Mouse (Mus musculus) midbrain, postnatal 0 days (tissue): ENCODE results near the gene Trpc4. TPM values are rescaled to one million over a fixed set of nuclear protein-coding genes. Genes with fewer than 3 reads are reported as not detected.

Source experiments
- ATAC-seq: fragments of 200-750 bp; cut with Nextera tagmentation; 2 replicates; pipeline ENCODE4 v1.8.0; 2017; ENCODE audit warnings: moderate number of reproducible peaks, mild to moderate bottlenecking, moderate TSS enrichment, moderate library complexity; ENCODE audit not compliant: low FRiP score
- DNase-seq: peaks from one replicate; pipeline ENCODE4 v3.0.0-alpha.2; 2015; ENCODE audit warnings: low spot score
- H3K27ac ChIP-seq: fragments of 300-500 bp; sonication (generic); 2 replicates; pipeline ENCODE4 v1.5.1; 2014; ENCODE audit warnings: low read depth, mild to moderate bottlenecking, low read length, mixed read lengths
- H3K27me3 ChIP-seq: fragments of 300-500 bp; sonication (generic); 2 replicates; pipeline ENCODE4 v1.6.1; 2014; ENCODE audit warnings: low read length, control low read depth, mixed read lengths; ENCODE audit not compliant: insufficient read depth
- H3K36me3 ChIP-seq: fragments of 300-500 bp; sonication (generic); 2 replicates; pipeline ENCODE4 v1.6.1; 2014; ENCODE audit warnings: low read length, control low read depth, mixed read lengths; ENCODE audit not compliant: insufficient read depth
- H3K4me1 ChIP-seq: fragments of 300-500 bp; sonication (generic); 2 replicates; pipeline ENCODE4 v1.6.1; 2014; ENCODE audit warnings: mild to moderate bottlenecking, control low read depth, antibody characterized with exemption, low read length, mixed read lengths; ENCODE audit not compliant: insufficient read depth
- H3K4me2 ChIP-seq: fragments of 300-500 bp; sonication (generic); 2 replicates; pipeline ENCODE4 v1.6.1; 2014; ENCODE audit warnings: low read depth, mild to moderate bottlenecking, low read length, mixed read lengths; ENCODE audit not compliant: poor library complexity, severe bottlenecking
- H3K4me3 ChIP-seq: fragments of 300-500 bp; sonication (generic); 2 replicates; pipeline ENCODE4 v1.5.1; 2014; ENCODE audit warnings: low read depth, mild to moderate bottlenecking, low read length, moderate library complexity
- H3K9ac ChIP-seq: fragments of 300-500 bp; sonication (generic); replicated peaks from 2 replicates; pipeline ENCODE4 v1.6.1; 2014; ENCODE audit warnings: mild to moderate bottlenecking, low read length, moderate library complexity, mixed read lengths; ENCODE audit not compliant: poor library complexity, severe bottlenecking
- H3K9me3 ChIP-seq: fragments of 300-500 bp; sonication (generic); 2 replicates; pipeline ENCODE4 v1.6.1; 2016; ENCODE audit warnings: low read length, control low read depth
- CTCF ChIP-seq: IDR thresholded peaks from 2 replicates; pipeline ENCODE4 v1.5.1; 2016; ENCODE audit warnings: antibody characterized with exemption, mild to moderate bottlenecking
- WGBS: fragments of 180-500 bp; shearing (Covaris S2); extraction: QIAGEN DNeasy Blood & Tissue Kit; methylation state at CpG from one replicate; pipeline ENCODE4 v1.1.7; 2014; 5-methylcytosine and 5-hydroxymethylcytosine counted together
- polyA plus RNA-seq: library from polyadenylated mRNA; unstranded; fragments of >200 nt; fragmentation: Nextera tagmentation; extraction: Ambion mirVana; gene quantifications from 2 replicates; pipeline ENCODE4 v1.2.1, GENCODE M21; 2015
- total RNA-seq: library from RNA; depleted of rRNA; stranded (reverse); fragments of >200 nt; gene quantifications from 2 replicates; pipeline ENCODE4 v1.2.3, GENCODE M21; 2014; rRNA removed

Trpc4 gene
- total RNA-seq (7.3 and 7.7 TPM in 2 replicates), polyA plus RNA-seq (3.9 TPM in 2 replicates)

DNA sequence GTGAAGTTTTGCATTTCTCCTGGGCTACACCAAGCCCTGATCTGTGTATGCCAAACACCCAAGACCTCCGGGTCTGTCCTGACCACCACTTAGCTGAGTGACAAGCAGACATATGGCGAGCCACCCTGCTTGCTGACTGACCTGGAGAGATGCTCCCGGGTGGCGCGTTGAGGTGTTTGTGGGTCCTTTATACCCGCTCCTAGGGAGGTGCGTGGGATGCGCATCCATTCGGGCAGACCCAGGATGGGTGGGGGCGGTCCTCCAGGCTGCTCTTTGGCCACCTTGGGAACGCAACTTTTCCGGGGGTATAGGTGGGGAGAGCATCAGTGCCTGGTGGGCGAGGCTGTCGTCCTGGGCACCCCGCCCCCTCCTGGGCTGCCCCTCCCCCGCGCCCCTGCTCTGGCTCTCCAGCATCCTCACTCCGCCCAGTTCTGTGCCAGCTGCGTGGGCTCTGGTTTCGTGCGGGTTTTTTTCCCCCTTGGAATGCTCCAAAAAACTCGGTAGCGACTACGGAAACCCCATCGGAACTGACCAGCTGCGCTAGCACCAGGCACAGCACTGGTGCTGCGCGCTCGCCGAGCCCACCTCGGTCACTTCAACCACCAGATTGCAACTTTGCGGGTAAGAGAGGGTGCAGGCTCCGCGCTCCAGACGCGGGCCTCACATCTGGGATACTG, at the start of gene Trpc4:
TSS of gene Trpc4 (plus strand) at position 397 of the 677 bp plus-strand sequence.
- Histone ChIP-seq H3K4me3 (peak within 1 kb of the TSS; percentile 63), H3K27me3 (no peaks in the 10 kb centered on the region), H3K9ac (peak within 1 kb of the TSS; percentile 39), H3K36me3 (no peaks in the 10 kb centered on the region), H3K4me1 (no peaks in the 10 kb centered on the region), H3K27ac (no peak within 1 kb of the TSS), H3K9me3 (no peaks in the 10 kb centered on the region), H3K4me2 (peak within 1 kb of the TSS; percentile 97)
- under 1% methylated on average over 36 of the region's 36 CpGs for WGBS
- peak; percentile 9 for DNase-seq
- no peak for TF ChIP-seq CTCF
- ATAC-seq = peak; percentile 68

DNA sequence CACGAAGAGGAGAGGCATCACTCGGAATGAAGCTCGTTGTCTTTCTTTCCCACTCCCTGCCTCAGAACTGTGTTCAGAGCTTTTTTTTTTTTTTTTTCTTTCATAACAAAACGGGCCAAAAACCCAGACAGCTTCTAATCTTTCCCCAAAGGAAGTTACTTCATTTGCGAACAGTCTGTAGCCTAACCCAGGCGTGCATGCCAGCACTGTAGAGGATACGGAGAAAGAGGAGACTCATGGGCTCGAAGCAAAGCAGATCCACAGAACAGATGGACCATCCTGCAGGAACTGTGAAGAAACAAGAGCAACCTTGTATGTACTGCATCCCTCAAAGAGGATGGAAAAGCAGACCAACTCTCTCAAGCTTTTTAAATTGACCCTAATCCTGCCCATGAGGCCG, 44.3 kb upstream of the Trpc4 start:
- H3K27ac ChIP-seq = no peak overlapping the region
- ATAC-seq (no peak), DNase-seq (no peak)
- H3K9me3 ChIP-seq = no peaks in the 10 kb centered on the region
- no peaks in the 10 kb centered on the region for H3K4me1 ChIP-seq
- no peak overlapping the region for H3K4me2 ChIP-seq
- no peak for TF ChIP-seq CTCF
- no peaks in the 10 kb centered on the region for H3K36me3 ChIP-seq
- H3K9ac ChIP-seq = no peak overlapping the region
- no peaks in the 10 kb centered on the region for H3K27me3 ChIP-seq
- WGBS = 88% methylated on average over 9 of the region's 9 CpGs
- H3K4me3 ChIP-seq = no peak overlapping the region

DNA sequence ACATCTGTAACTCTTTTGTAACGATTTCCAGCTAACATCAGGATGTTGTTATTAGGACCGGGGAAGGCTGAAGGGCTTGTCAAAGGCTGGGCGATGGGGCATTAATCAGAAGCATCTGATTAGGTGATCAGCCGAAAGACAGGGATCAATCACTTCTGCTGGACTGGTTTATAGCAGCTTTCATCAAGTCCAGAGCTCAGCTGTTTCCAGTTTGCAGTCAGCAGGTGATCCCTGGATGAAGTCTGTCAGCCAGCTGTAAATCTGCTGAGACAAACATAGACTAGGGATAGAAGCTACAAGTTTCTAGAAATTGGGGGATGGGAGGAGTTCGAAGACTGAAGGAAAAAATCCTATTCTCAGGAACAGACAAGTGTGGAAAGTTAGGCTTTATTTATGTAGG, 20.5 kb upstream of the Trpc4 start:
- 82% methylated on average over 5 of the region's 5 CpGs for WGBS
- H3K9me3 ChIP-seq = no peaks in the 10 kb centered on the region
- H3K4me2 ChIP-seq = no peak overlapping the region
- no peaks in the 10 kb centered on the region for H3K36me3 ChIP-seq
- no peak overlapping the region for H3K27ac ChIP-seq
- ATAC-seq (no peak), DNase-seq (no peak)
- no peaks in the 10 kb centered on the region for H3K4me1 ChIP-seq
- H3K27me3 ChIP-seq = no peaks in the 10 kb centered on the region
- TF ChIP-seq CTCF = no peak
- H3K4me3 ChIP-seq = no peak overlapping the region
- no peak overlapping the region for H3K9ac ChIP-seq

DNA sequence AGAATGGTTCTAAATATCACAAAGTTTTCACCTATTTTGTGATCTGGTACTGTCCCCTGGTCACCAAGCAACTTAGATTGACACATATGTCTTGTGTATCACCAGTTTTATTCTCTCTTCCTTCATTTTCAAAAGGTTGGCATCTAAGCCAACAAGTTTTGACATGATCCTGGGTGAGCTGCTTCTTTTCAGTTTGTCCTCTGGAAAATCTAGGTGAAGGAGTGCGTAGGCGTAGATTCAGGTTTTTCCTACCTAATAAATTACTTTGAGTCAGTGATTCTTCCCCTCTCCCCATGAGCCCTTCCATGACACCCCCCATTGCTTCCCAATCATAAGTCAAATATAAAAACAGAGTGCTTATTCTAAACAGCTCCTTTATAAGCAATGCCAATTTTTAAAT, 14.5 kb upstream of the Trpc4 start:
- DNase-seq (no peak), ATAC-seq (no peak)
- Histone ChIP-seq H3K36me3 (no peaks in the 10 kb centered on the region), H3K27me3 (no peaks in the 10 kb centered on the region), H3K9me3 (no peaks in the 10 kb centered on the region), H3K27ac (no peak overlapping the region), H3K9ac (no peak overlapping the region), H3K4me1 (no peaks in the 10 kb centered on the region), H3K4me3 (no peak overlapping the region), H3K4me2 (no peak overlapping the region)
- WGBS = 95% methylated on average over 2 of the region's 2 CpGs
- TF ChIP-seq CTCF = no peak

DNA sequence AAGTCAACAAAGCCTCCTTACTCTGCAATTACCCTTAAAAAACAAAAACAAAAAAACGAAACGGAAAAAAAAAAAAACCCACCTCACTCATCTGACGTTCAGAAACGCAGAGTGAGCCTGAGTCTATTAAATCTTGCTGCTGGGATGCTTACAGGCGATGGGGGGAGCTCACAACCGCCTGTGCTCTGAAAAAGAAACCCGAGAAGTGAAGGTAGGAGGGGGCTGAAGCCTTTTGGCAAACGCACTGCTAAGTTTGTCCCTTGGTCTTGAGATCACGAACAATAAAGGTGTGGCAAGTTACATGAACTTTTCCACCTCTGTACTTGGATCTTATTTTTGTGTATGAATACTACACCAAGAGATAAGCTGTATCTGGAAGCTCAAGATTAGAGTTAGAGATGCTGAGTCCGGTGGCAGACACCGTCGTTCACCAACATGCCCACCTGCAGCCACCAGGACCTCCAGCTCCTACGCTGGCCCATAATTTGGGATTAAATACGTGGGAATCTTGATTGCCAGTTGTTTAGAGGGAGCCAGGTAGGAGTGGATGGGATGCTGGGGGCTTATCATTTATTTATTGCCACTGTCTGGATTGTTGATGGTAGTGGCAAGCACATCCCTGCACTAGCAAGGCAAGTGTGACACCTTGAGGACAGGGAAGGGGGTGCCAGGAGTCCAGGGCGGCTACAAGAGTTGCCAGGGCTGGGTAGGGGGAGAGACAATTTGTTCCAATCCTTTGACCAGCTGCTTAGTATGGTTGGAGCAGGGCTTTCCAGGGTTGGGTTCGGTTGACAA, 794 bp upstream of the Trpc4 start:
- Histone ChIP-seq H3K27me3 (no peaks in the 10 kb centered on the region), H3K36me3 (no peaks in the 10 kb centered on the region), H3K4me1 (no peaks in the 10 kb centered on the region), H3K27ac (no peak overlapping the region), H3K9ac (peak overlapping the region; percentile 39; the same call in 1 of the 2 replicates), H3K4me3 (peak overlapping the region; percentile 63), H3K9me3 (no peaks in the 10 kb centered on the region), H3K4me2 (peak overlapping the region; percentile 97)
- WGBS = 3% methylated on average over 16 of the region's 16 CpGs
- peak; percentile 86 for DNase-seq
- ATAC-seq = peak; percentile 91
- TF ChIP-seq CTCF = peak; percentile 90
